Mouse (Mus musculus): ENCODE measurements at regions not wholly inside any gene's neighbourhood (a gene's known extent, or its start where the extent isn't known, plus 50 kb on each side); places are given as distances from the start of the nearest gene placed in this dataset.

DNA sequence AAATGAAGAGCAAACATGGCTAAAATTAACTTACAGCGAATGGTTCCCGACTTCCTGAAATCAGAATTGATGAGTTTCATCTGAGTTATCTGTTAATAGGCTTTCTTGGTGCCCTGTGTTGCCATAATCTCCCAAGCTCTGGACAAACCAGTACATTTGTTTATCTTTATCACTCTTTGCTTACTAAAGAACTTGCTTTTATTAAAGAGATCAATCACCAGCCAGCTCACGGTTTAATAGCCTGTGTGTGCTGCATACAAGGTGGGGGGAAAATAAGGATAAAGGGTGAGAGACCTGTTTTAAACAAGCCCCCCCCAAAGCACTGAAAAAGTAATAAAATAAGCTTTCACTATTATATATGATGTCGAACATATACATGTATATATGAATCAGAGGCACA is 441.3 kb downstream of the Rwdd3 start:
- no peak overlapping the region for H3K4me3 ChIP-seq (replicated peaks; ENCODE audit: low read length)
- H3K27me3 ChIP-seq (ENCODE audit: insufficient read depth, low read length) = no peaks in the 10 kb centered on the region
- no peaks in the 10 kb centered on the region for H3K36me3 ChIP-seq (ENCODE audit: insufficient read depth, low read length)
- TF ChIP-seq NANOG (IDR thresholded peaks at IDR 0.05; ENCODE audit: borderline replicate concordance, low read length) = no peak
- no peak for TF ChIP-seq POU5F1 (IDR thresholded peaks at IDR 0.05; ENCODE audit: borderline replicate concordance, low read length)
- TF ChIP-seq CTCF (conservative IDR thresholded peaks at IDR 0.05; ENCODE audit: low read length) = no peak
- H3K9me3 ChIP-seq (ENCODE audit: low read length) = no peaks in the 10 kb centered on the region
- H3K4me1 ChIP-seq (replicated peaks; ENCODE audit: low read depth, low read length) = no peaks in the 10 kb centered on the region

DNA sequence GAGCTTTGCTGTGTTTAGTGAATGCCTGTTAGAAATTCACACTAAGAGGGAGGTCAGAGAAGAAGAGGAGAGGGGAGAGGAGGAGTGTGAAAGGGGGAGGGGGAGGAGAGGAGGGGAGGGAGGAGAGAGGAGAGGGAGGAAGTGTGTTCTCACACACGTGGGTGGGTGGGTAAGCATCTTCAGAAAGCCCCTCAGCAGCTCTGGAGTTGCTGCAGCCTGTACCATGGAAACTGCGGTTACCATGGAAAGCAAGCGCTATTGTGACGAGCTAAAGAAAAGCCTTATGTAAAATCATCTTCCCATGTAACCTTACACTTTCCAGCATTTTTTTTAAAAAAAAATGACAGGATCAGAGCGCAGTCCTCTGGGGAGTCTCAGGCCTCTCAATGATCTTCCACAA is 441.8 kb downstream of the Rwdd3 start:
- H3K4me1 ChIP-seq (replicated peaks; ENCODE audit: low read depth, low read length) = no peaks in the 10 kb centered on the region
- no peaks in the 10 kb centered on the region for H3K9me3 ChIP-seq (ENCODE audit: low read length)
- no peaks in the 10 kb centered on the region for H3K36me3 ChIP-seq (ENCODE audit: insufficient read depth, low read length)
- TF ChIP-seq NANOG (IDR thresholded peaks at IDR 0.05; ENCODE audit: borderline replicate concordance, low read length) (no peak), POU5F1 (IDR thresholded peaks at IDR 0.05; ENCODE audit: borderline replicate concordance, low read length) (no peak), CTCF (conservative IDR thresholded peaks at IDR 0.05; ENCODE audit: low read length) (no peak)
- H3K27me3 ChIP-seq (ENCODE audit: insufficient read depth, low read length) = no peaks in the 10 kb centered on the region
- H3K4me3 ChIP-seq (replicated peaks; ENCODE audit: low read length) = no peak overlapping the region

DNA sequence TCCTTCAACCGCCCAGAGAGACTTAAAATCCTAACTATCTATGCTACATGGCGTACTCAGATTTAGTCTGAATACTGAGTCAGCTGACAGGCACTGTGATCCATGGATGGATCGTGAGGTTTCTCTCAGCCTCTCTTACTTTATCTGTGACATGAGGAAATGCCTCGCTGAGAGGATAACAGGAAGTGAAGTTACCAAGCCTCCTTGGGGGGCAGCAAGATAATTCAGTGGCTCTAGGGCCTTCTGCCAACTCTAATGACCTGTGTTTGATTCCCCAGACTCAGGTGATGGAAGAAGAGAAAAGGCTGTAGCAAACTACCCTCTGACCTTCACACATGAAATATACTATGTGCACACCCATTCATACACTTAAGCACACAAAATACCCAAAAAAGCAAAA is 486.3 kb downstream of the Rwdd3 start:
- Histone ChIP-seq H3K4me1 (replicated peaks; ENCODE audit: low read depth, low read length) (no peaks in the 10 kb centered on the region), H3K9me3 (ENCODE audit: low read length) (no peaks in the 10 kb centered on the region), H3K4me3 (replicated peaks; ENCODE audit: low read length) (no peak overlapping the region), H3K36me3 (ENCODE audit: insufficient read depth, low read length) (no peaks in the 10 kb centered on the region), H3K27me3 (ENCODE audit: insufficient read depth, low read length) (no peaks in the 10 kb centered on the region)
- TF ChIP-seq POU5F1 (IDR thresholded peaks at IDR 0.05; ENCODE audit: borderline replicate concordance, low read length) = no peak
- TF ChIP-seq CTCF (conservative IDR thresholded peaks at IDR 0.05; ENCODE audit: low read length) = no peak
- no peak for TF ChIP-seq NANOG (IDR thresholded peaks at IDR 0.05; ENCODE audit: borderline replicate concordance, low read length)

DNA sequence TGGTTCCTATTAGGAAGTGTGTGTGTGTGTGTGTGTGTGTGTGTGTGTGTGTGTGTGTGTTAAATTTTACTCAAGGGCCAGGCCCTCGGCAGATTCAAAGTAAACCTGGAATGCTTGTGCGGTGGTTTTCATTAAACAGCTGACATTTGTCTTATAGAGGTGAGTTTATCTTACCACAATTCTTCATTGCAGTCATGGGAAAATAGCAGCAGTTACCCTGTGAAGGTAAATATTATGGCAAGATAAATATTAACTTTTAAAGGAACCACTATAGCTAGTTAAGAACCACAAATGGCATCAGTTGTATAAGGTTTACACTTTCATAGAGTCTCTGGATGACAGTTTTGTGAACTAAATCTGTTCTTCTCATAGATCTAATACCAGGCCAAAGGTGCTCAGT is 495.6 kb downstream of the Rwdd3 start:
- Histone ChIP-seq H3K36me3 (ENCODE audit: insufficient read depth, low read length) (no peaks in the 10 kb centered on the region), H3K9me3 (ENCODE audit: low read length) (no peaks in the 10 kb centered on the region), H3K27me3 (ENCODE audit: insufficient read depth, low read length) (no peaks in the 10 kb centered on the region), H3K4me3 (replicated peaks; ENCODE audit: low read length) (no peak overlapping the region), H3K4me1 (replicated peaks; ENCODE audit: low read depth, low read length) (no peaks in the 10 kb centered on the region)
- no peak for TF ChIP-seq POU5F1 (IDR thresholded peaks at IDR 0.05; ENCODE audit: borderline replicate concordance, low read length)
- no peak for TF ChIP-seq NANOG (IDR thresholded peaks at IDR 0.05; ENCODE audit: borderline replicate concordance, low read length)
- TF ChIP-seq CTCF (conservative IDR thresholded peaks at IDR 0.05; ENCODE audit: low read length) = no peak

DNA sequence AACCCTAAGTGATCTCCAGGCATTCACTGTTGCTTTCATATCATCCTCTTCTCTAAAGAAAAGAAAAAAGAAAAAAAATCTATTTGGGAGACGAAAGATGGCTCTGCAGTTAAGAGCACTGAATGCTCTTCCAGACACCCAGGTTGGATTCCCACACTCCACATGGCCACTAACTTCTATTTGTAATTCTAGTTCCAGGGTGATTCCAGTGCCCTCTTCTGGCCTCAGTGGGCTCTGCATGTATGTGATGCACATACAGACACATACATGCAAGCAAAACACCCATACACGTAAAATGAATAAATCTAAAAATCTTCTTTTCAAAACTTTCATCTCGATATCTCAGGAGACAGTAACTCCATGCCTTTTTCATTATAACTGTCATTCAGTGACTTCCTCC is 502.8 kb downstream of the Rwdd3 start:
- Histone ChIP-seq H3K36me3 (ENCODE audit: insufficient read depth, low read length) (no peaks in the 10 kb centered on the region), H3K4me1 (replicated peaks; ENCODE audit: low read depth, low read length) (no peaks in the 10 kb centered on the region), H3K4me3 (replicated peaks; ENCODE audit: low read length) (no peak overlapping the region), H3K9me3 (ENCODE audit: low read length) (no peaks in the 10 kb centered on the region), H3K27me3 (ENCODE audit: insufficient read depth, low read length) (no peaks in the 10 kb centered on the region)
- no peak for TF ChIP-seq NANOG (IDR thresholded peaks at IDR 0.05; ENCODE audit: borderline replicate concordance, low read length)
- peak; percentile 32 for TF ChIP-seq CTCF (conservative IDR thresholded peaks at IDR 0.05; ENCODE audit: low read length)
- no peak for TF ChIP-seq POU5F1 (IDR thresholded peaks at IDR 0.05; ENCODE audit: borderline replicate concordance, low read length)

DNA sequence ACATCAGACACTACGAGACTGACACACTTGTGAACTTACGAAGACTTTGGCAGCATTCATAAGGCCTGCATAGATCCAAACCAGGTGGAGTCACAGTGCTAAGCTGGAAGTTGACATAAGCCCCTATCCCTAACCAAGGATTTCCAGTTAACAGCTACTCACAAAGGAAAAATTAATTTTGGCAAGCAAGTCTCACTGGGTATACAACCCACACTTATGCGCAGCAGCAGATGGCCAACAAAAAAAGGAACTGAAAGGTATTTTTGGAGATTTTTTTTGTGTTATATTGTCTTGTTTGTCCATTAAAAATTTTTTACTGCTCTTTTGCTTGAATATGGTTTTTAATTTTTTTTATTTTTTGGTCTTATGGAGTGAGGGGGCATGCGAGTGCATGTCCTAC is 509.0 kb downstream of the Rwdd3 start:
- no peak overlapping the region for H3K4me3 ChIP-seq (replicated peaks; ENCODE audit: low read length)
- TF ChIP-seq CTCF (conservative IDR thresholded peaks at IDR 0.05; ENCODE audit: low read length) (no peak), NANOG (IDR thresholded peaks at IDR 0.05; ENCODE audit: borderline replicate concordance, low read length) (no peak), POU5F1 (IDR thresholded peaks at IDR 0.05; ENCODE audit: borderline replicate concordance, low read length) (no peak)
- no peaks in the 10 kb centered on the region for H3K36me3 ChIP-seq (ENCODE audit: insufficient read depth, low read length)
- H3K9me3 ChIP-seq (ENCODE audit: low read length) = no peaks in the 10 kb centered on the region
- H3K27me3 ChIP-seq (ENCODE audit: insufficient read depth, low read length) = no peaks in the 10 kb centered on the region
- H3K4me1 ChIP-seq (replicated peaks; ENCODE audit: low read depth, low read length) = no peaks in the 10 kb centered on the region

DNA sequence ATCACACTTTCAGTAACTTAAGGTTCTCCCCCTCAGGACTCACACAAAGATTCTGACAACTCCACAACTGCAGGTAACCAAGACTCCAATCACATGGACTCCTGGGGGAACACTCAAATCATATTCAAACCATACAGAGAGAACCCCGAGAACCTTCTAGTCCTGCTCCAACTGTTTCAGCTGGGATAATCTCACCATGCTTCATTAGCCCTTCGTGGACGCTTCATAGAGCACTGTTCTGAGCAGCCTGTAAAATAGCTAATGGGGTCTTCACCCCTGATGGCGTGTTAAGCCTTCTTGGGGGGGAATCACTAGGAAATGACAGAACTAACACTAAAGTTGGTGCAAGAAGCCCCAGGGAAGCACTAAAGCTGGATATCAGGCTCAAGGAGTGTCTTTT is 510.7 kb downstream of the Rwdd3 start:
- Histone ChIP-seq H3K36me3 (ENCODE audit: insufficient read depth, low read length) (no peaks in the 10 kb centered on the region), H3K27me3 (ENCODE audit: insufficient read depth, low read length) (no peaks in the 10 kb centered on the region), H3K4me3 (replicated peaks; ENCODE audit: low read length) (no peak overlapping the region), H3K4me1 (replicated peaks; ENCODE audit: low read depth, low read length) (no peaks in the 10 kb centered on the region), H3K9me3 (ENCODE audit: low read length) (no peaks in the 10 kb centered on the region)
- TF ChIP-seq CTCF (conservative IDR thresholded peaks at IDR 0.05; ENCODE audit: low read length) (no peak), POU5F1 (IDR thresholded peaks at IDR 0.05; ENCODE audit: borderline replicate concordance, low read length) (no peak), NANOG (IDR thresholded peaks at IDR 0.05; ENCODE audit: borderline replicate concordance, low read length) (no peak)

DNA sequence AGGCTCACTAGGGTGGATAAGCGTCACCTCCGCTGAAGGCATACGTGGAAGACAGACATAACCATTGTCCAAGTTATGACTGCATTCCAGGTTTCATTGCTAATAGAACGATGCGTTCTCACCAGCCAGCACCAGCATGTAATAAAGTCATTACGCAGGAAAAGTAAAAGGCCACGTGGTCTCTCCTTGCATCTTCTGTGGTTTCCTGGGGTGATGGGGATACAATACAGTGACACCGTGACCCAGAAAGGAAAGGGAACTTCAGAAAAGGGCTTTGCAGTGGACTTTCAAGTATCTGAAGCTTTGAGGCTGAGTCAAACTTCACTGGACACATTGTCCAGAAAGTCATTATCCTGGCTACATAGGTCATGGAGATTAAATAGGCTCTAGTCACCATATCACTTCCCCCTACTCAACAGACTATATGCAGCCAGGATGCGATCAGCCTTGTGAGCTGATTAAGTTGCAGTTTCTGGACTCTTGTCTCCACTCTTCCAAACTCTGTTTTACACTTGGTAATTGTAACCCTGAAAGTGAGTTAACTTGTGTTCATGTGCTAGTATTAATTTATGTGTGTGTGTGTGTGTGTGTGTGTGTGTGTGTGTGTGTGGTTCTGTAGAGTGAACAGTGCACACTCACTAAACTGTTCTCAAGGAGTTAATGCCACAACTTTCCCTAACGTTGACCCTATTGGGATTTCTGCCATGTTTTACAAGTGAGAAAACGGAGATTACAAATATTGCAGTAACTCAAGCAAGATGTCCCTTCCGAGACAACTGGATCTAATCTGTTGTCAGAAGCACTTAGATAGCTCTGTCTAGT is 522.2 kb downstream of the Rwdd3 start:
- TF ChIP-seq POU5F1 (IDR thresholded peaks at IDR 0.05; ENCODE audit: borderline replicate concordance, low read length) (no peak), CTCF (conservative IDR thresholded peaks at IDR 0.05; ENCODE audit: low read length) (no peak), NANOG (IDR thresholded peaks at IDR 0.05; ENCODE audit: borderline replicate concordance, low read length) (no peak)
- no peaks in the 10 kb centered on the region for H3K36me3 ChIP-seq (ENCODE audit: insufficient read depth, low read length)

DNA sequence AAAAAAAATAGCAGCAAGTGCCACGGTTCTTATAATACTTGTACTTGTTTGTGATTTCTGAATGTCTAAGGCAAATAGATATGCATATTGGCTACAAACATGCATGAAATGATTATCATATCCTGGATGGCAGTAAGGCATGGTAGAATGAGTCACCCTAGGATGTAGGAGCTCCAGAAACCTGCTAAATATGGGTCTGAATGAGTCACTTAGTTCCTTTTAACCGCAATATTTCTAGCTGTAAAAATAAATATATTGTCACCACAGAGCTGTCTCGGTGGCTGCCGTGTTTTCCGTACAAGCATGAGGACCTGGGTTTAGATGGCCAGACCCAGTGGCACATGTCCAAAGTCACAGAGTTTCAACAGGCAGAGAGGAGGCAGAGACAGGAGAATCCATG is 523.1 kb downstream of the Rwdd3 start:
- H3K4me3 ChIP-seq (replicated peaks; ENCODE audit: low read length) = no peak overlapping the region
- H3K27me3 ChIP-seq (ENCODE audit: insufficient read depth, low read length) = no peaks in the 10 kb centered on the region
- TF ChIP-seq NANOG (IDR thresholded peaks at IDR 0.05; ENCODE audit: borderline replicate concordance, low read length) = no peak
- TF ChIP-seq CTCF (conservative IDR thresholded peaks at IDR 0.05; ENCODE audit: low read length) = no peak
- no peak for TF ChIP-seq POU5F1 (IDR thresholded peaks at IDR 0.05; ENCODE audit: borderline replicate concordance, low read length)
- H3K4me1 ChIP-seq (replicated peaks; ENCODE audit: low read depth, low read length) = no peaks in the 10 kb centered on the region
- no peaks in the 10 kb centered on the region for H3K36me3 ChIP-seq (ENCODE audit: insufficient read depth, low read length)
- no peaks in the 10 kb centered on the region for H3K9me3 ChIP-seq (ENCODE audit: low read length)

More for the DNA sequence above, 522.2 kb downstream of the Rwdd3 start:
- no peak overlapping the region for H3K4me3 ChIP-seq (replicated peaks; ENCODE audit: low read length)
- no peaks in the 10 kb centered on the region for H3K27me3 ChIP-seq (ENCODE audit: insufficient read depth, low read length)
- no peaks in the 10 kb centered on the region for H3K9me3 ChIP-seq (ENCODE audit: low read length)
- no peaks in the 10 kb centered on the region for H3K4me1 ChIP-seq (replicated peaks; ENCODE audit: low read depth, low read length)

Measured in E14TG2a.4 (cell line).